Mouse (Mus musculus) adrenal gland, postnatal 14 days (tissue): ENCODE data around the gene Gm15517. TPM values are rescaled to one million over a fixed set of nuclear protein-coding genes. Genes with fewer than 3 reads are reported as not detected.
"Not testable (repeated sequence)": the region's sequence is repeated elsewhere in the genome, so short reads cannot be mapped to it uniquely, and the experiment has no call there.

ENCODE experiments used
- DNase-seq: peaks from one replicate; pipeline ENCODE4 v3.0.0; 2021; ENCODE audit warnings: mixed read lengths
- long read RNA-seq, 2 experiments: library from polyadenylated mRNA; stranded (forward); transcript quantifications; one replicate each; pipeline ENCODE4 v2.0.0; 2021
- total RNA-seq: library from RNA; stranded (reverse); gene quantifications from 2 replicates; pipeline ENCODE4 v1.2.3, GENCODE M21; 2021

Gm15517 gene
- total RNA-seq, result not detected in 2 replicates
- long read RNA-seq, experiment 1, result 0 reads
- long read RNA-seq, experiment 2, result 0 reads

DNA sequence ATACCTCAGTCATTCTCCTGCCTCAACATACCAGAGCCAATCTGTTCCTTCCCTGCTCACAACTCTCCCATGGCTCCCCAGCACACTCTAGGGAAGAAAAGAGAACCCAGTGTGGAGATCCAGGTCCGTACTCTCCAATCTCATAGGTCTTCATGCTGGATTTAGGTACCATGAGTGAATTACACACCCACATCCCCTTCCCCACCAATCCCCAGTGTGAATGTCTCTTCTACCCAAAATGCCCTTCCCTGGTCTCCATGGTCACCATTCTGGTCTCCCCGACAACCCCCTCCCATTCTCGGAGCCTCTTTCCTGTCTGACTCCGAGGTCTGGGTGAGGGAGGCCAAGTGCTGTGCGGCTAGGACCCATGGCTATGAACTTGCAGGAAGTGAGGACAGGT, at the start of gene Gm15517:
Gm15517 (plus strand) TSS at position 301 of the 400 bp plus-strand sequence.
- no peak for DNase-seq

DNA sequence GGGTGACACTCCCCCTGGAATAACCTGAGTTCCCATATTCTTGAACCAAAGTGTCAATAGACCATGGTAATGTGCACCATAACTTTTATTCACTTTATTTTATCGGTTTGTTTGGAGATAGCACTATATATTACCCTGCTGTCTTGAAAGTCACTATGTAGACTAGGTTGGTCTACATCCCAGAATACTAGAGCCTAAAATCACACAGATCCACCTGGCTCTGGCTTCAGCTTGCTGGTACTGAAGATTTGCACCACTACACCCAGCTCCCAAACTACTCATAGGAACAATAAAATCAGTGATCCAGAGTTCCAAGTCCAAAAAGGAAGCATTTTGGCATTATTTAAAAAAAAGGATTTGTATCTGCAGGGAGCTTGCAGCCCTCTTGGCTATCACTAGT, 45.6 kb upstream of the Gm15517 start, which contains the start of gene Klk1b5:
Klk1b5 (plus strand) TSS at position 301 of the 400 bp plus-strand sequence.
- DNase-seq, result no peak

DNA sequence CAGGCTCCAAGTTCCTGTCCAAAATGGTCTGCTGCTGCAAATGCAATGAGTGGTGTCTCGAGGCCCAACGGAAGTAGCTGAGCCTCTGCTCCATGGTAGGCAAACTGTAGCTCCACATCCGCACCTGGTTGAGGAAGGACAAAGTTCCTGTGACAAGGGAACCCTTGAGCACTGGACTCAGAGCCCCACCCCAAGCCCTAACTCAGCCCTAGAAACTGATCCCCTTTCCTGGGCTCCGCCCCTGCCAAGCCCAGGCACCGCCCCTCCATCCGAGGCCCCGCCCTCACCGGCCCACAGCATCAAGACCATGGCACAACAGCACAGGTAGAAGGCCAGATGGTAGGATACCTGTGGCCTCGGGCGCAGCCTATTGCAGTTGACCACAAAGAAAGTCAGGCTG, 39.6 kb upstream of the Gm15517 start:
- DNase-seq, result not testable (repeated sequence)

DNA sequence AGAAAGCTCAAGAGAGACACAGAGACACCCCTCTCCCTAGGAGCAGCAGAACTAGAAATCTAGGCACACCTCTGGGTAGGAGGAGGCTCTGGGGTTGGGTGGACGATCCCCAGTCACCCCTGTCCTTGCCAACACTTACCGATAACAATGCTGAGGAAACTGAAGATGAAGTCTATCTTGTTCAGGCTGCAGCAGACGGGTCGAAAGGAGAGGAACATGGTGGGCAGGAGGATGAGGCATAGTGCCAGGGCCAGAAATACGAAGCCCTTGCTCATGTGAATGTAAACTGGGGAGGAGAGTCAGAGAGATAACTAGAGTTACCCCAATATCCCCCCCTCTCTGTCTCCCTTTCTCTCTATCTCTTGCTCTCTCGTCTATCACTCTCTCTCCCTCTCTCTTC, 38.9 kb upstream of the Gm15517 start:
- not testable (repeated sequence) for DNase-seq

DNA sequence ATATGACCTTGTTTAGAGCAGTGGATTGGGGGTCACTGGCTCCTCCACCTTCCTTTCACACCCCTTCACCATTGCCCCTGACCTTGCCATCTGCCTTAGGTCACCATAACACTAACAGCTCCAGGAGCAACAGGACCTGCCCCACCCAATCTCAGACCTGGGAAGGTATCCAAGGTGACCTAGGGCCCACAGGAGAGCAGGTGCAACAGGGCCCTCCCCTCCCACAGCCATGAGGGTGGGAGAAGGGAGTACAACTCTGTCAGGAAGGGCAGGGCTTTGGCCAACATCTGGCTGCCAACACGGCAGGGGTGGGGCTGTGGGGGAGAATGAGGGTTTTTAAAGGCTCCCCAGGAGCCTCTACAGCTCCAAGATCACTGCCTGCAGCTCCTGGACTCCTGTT, 36.2 kb upstream of the Gm15517 start, which contains the start of gene Klk1:
Klk1 (plus strand) TSS at position 285 of the 400 bp plus-strand sequence.
- DNase-seq, result no peak

DNA sequence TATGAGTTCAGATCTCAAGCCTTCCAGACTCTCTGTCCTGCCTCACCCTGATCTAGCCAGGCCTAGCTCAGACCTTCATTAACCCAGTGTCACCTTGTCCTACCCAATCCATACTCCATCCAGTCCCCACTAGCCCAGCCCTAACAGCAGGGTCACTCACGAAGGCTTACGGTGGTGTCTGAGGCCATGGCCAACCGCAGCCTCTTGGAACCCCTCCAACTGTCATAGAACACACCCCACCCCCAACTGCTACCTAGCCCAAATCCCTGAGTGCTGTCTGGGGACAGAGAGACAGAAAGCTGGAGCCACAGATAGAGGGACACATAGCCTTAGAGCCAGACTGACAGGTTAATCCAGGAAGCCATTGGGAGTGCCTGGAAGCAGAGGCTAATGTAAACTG, 25.3 kb upstream of the Gm15517 start, which contains the start of gene Gm36864:
Gm36864 (plus strand) TSS at position 269 of the 400 bp plus-strand sequence.
- DNase-seq, result no peak

DNA sequence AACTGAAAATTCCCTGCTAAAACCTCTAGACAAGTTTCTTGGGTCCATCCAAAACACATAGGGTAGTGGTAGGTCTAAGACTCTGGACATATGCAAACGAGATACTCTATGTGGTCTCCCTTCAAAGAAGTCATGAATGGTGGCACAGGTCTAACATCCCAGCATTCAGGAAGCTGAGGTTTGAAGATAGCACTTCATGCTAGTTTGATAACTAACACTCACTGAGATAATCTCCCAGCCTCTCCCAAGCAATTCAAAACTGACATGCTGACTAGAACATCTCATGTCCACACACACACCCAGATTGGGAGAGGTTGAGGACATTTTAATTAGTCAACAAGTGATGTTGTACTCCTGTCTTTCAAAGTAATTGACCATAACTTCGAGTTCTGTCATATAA, 21.3 kb upstream of the Gm15517 start:
- no peak for DNase-seq

DNA sequence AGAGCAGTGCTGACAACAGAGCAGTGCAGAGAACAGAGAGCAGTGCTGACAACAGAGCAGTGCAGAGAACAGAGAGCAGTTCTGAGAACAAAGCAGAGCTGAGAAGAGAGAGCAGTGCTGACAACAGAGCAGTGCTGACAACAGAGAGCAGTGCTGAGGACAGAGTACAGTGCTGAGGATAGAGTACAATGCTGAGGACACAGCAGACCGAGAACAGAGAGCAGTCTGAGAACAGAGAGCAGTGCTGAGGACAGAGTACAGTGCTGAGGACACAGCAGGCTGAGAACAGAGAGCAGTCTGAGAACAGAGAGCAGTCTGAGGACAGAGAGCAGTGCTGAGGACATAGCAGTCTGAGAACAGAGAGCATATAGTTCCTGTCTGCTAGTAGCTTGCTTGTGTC, 20.5 kb upstream of the Gm15517 start:
- no peak for DNase-seq

DNA sequence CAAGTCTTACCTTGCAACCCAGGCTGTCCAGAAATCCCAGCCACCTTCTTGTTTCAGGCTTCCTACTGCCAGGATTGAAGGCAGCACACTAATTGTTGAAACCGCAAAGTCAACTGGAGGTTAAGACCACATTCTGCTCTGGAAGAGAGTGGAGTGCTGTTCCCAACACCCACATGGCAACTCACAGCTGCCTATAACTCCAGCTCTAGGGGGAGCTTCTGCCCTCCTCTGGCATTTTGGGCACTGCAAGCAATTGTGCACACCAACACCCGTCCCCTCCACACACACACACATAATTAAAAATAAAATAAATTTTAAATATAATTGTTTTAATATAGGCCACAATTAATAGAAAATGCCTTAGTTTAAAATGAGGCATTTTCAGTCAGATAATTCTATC, 20.1 kb upstream of the Gm15517 start:
- no peak for DNase-seq

DNA sequence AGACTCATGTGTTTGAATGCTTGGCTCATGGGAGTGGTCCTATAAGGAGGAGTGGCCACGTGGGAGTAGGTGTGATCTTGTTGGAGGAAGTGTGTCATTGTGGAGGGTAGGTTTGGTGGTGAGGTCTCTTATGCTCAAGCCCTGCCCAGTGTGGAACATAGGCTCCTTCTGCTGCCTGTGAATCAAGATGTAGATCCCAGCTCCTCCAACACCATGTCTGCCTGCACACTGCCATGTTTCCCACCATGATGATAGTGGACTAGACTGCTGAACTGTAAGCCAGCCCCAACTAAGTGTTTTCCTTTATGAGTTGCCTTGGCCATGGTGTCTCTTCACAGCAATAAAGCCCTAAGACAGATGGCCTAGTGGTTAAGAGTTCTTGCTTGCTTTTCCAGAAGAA, 17.2 kb upstream of the Gm15517 start:
- no peak for DNase-seq

DNA sequence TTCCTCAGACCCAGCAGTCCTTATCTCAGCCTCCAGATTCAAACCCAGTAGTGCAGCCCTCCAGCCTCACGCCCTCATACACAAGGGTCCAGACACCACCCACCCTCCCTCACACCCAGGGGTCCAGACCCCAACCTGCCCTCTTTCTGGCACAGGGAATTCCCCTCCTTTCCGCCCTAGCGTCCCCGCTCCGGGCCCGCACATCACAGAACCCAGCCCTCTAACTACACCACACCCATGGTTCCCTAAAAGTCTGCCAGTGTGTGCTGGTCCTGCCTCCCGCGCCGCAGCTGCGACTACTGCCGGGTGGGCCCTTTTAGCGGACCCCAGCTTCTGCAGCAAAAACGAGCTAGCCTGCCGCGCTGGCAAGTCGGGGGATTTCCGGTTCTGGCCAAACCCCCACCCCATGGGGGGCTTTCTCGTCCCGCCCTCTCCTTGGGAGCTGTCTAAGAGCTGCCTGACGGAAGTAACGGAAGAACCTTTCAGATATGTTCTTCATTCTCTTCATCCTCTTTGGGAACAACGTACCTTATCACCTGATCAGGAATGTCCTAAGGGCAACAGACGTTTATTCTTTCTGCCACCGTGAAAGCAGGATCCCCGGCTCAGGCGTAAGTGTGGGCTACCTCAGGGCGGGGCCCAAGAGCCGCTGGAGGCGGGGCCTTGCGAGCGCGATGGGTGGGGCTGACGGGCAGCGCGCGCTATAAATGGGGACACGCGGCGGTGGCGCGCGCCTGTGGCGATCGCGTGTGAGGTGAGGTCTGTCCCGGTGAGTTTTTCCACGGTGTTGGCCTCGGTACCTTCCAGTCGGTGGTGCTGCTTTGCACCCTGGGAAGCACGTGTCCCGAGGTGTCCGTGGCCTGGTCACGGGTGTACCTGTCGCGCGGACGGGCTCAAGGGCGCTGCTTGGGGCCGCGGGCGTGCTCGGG, 14.9 kb upstream of the Gm15517 start, which contains the start of the genes 1700028J19Rik and 2410002F23Rik:
1700028J19Rik (minus strand) TSS at position 641 of the 929 bp plus-strand sequence.
2410002F23Rik (plus strand) TSS at position 668 of the 929 bp plus-strand sequence.
- peak; percentile 94 for DNase-seq

DNA sequence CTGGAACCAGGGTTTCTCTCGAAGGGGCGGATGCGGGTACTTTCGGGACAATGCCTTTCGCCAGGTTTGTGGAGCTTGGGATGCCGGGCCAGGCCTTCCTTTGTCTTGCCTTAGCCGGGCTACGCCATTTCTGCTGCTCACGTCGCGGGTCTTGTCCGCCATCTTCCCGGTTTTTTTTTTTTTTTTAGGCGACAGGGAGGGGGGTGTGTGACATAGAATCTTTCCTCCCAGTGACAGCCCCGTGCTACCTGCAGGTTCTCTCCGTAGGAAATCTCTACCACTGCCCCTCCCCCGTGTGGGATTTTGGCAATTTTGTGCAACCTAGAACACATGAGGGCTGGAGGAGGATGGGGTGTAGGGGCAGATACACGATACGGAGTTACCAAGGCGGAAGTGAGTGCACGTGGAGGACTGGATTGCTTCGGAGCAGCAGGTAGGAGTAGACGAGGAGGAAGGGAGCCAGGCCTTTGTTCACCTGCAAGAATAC, 14.2 kb upstream of the Gm15517 start:
- DNase-seq, result no peak

DNA sequence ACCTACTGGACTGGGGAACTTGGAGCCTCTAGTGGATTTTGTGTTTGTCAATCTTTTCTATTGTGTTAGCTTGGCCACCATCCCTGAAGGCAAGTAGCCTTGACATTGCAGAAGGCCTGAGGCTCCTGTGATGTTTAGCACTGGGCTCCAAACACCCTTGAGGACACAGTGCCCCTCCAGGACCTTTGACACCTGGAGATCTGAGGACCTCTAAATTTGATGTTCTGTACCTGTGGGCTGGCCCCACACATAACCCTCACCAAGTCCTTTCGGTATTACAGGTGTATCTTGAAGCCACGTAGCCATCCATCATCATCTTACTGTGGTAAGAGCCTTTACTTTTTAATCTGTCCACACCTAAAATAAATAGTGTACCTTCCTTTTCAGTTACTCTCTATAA, 13.3 kb upstream of the Gm15517 start:
- DNase-seq, result no peak

DNA sequence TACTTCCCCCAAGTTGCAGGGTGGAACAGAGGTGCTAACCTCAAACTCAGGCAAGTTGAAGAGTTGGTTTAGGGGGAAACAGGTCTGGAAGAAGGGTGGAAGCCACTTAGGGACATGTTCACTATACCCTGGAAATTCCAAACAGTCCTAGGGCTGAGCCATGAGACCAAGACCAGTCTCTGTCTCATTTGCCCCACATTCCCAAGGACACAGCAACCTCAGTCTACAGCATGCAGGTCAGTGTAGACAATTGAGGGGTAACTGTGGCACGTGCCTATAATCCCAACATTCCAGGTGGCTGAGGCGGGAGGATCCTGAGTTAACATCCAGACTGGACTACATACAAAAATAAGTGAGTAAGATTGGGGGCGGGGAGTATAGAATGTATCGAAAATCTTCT, 12.0 kb upstream of the Gm15517 start:
- DNase-seq, result no peak

DNA sequence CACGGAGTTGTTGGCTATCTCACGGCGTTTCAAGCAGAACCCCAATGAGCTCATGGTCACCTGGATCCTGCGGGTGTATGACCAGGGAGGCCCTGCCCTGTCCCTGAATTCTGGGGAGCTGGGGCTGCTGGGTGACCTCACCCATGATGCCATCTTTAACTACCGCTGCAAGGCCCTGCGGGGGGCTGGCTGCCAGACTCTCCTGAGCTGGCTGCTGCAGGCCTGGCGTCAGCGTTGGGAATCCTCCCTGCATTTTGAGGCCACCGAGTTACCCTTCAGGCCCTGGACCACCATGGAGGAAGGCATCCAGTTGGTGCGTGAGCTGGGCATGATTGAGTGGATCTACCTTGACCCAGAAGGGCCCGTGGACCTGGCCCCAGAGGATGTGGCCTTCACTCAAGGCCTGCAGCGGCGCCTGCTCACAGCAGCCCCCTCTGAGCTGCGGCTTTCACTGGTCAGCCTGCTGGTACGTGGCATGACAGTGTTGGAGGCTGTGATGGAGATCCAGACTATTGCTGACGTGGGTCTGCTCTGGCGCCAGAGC, 10.4 kb upstream of the Gm15517 start:
- peak; percentile 85 for DNase-seq

DNA sequence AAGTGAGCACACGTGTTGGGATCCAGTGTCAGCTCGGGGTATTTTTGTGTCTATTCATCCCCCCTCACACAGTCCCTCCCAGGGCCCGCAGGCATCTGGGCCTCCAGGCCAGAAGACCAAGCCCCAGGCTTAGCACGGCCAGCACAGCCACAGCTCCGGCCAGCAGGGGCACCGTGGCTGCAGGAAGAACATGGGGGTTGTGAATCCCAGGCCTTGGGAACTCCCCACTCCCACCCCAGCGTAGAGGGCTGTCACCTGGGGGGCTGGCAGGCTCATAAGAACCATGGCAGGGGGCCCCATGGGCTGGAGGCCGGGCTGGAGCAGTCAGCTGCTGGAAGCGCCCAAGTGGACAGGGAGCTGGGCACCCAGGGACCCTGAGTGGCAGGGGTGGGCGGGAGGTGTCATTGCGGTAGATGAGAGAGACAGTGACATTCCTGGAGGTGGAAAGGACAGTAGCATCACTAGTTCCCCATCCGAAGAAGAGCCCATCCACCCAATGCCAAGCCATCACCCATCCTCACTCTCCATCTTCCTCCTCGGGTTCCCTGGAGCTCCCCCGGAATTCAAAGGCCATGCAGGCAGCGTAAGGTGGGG, 8.1 kb upstream of the Gm15517 start:
- DNase-seq, result peak; percentile 24

DNA sequence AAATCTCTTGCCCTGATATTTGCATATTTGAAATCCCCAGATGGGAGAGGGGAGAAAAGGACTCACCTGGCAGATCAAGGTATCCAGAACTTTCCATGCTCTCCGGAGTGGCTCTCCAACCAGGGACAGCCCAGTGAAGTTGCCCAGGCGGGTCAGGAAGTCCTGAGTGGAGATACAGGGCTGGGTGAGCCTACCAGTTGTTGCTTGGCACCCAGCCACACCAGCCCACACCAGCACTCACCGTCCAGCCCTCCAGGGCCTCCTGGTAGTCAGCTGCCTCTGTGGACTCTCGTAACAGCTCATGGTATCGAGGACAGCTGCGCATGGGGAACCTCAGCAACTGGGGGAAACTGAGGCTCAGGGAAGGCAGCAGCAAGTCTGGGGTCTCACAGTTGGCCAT, 6.3 kb upstream of the Gm15517 start:
- no peak for DNase-seq

DNA sequence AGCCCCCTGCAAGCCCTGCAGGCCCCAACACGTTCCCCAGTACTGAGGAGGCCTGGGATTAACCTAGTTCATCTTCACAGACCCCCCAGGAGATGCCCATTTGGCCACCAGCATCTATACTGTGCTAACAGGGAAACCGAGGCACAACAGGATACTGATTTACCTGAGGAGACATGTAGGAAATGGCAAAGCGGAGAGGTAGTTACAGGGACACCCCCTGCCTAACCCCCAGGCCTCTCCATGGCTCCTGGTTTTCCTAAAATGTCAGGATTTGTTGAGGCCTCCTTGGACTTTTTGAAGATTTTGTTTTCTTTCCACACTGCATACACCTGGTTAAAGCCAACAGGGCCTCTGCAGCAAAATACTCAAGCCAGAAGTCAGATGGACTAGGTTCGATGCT, 4.0 kb upstream of the Gm15517 start, which contains the start of gene Acp4:
Acp4 (minus strand) TSS at position 101 of the 400 bp plus-strand sequence.
- DNase-seq, result no peak

DNA sequence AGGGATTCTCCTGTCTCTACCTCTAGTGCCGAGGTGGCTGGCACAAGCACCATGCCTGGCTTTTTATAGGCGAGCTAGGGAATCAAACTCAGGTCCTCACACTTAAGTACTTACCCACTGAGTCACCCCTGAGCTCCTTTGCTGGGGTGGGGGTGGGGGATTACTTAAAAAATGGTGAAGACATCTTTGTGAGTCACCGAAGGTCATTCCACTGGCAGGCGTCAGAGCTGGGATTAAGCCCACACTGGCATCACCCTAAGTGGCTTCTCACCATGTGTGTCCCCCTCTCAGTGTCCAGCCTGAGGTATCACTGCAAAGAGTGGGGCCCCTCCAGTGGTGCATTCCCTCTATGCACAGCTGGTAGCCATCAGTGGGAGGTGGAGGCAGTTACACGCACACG, 837 bp upstream of the Gm15517 start:
- peak; percentile 52 for DNase-seq

DNA sequence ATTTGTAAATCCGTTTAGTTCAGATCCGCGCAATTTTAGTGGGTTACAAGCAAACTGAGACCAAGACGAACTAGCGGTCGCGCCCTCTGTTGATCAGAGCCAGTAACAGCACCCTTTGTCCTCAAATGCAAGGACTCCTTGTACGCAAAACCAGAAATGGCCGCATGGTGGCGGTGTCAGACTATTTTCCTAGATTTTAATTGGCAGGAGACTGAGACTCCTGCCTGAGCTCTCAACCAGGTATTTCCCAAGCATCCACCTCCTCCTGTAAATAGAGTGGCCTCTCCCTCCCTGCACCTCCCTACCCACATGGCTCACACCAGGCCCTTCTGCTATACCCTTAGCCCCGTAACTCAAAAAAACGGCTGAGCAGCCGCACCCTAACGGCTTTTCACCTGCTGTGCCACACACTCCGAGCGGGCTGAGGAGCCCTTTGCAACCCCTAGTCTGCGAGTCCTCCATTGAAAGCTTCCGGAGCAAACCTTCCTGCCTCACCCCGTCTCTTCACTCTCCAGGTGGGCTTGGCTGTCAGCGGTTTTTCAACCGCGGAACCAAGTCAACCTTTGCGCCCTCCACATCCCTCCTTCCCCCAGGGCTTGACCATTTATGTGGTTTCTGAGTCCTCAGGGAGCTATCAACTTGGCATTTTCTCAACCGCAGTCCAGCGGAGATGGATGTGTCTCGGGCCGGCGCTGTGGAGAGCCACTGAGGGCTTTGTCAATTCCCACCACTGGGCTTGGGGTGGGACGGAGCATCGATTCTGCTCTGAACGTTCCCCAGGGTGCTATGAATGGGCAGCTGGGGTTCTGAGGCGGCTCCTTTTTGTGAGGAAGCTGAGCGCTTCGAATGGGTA, 1.8 kb downstream of the Gm15517 start:
- peak; percentile 93 for DNase-seq

DNA sequence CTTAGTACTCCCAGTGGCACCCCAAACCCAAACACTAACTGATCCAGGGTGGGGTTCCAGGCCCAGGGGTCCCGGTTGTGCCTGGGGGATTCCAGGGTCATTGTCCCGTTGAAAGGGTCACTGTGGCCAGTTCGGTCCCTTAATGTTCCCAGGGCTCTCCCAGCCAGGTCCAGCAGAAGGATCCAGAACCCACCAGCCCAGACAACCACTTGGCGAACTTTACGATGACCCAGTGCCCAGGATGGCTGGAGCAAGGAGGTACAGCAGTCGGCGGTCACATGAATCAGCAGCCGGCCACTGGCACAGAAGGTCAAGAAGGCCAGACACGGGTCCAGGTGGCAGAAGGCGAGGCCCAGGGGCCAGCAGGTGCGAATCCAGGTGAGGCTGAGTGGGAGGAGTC, 6.9 kb downstream of the Gm15517 start:
- DNase-seq, result no peak

DNA sequence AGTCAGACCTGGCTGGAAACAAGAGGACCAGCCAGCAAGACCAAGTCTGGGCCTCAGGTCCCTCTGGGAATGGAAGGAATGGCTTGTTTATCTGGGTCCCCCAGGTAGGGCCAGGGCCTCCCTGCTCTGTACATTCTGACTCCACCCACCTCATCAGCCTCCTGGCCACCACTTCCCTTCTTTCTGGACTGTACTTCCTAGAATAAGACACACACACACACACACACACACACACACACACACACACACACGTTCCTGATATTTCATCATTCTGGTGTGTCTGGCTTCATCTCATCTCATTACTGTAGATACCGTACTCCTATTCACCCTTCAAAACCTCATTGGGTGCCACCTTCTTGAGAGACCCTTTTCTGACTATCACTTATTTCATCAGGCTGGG, 8.2 kb downstream of the Gm15517 start:
- no peak for DNase-seq
